8 mouse cellular contexts compared by ENCODE assay signal in genomic region chr6:85586805-85587367, GRCm38 (mm10). TPM values are rescaled to one million over a fixed set of nuclear protein-coding genes. Genes with fewer than 3 reads are reported as not detected.
DNase-seq lines count a peak whose midpoint lies in the region; ATAC-seq and TF ChIP-seq lines count a peak whose summit lies in the region.

No protein-coding gene starts in this region.

- no peaks in the 10 kb centered on the region for H3K4me1 ChIP-seq in ES-Bruce4 (ENCODE audit: control insufficient read depth, insufficient read depth, low read length)
- H3K4me1 ChIP-seq in cortical plate, adult 2 months (ENCODE audit: control insufficient read depth, insufficient read depth, low read length), result no peaks in the 10 kb centered on the region
- H3K4me1 ChIP-seq in hindbrain, embryonic 15.5 days (replicated peaks), result peaks cover 28% of the 10 kb centered on the region
- H3K4me1 ChIP-seq in liver, embryonic 13.5 days (replicated peaks), result peaks cover 25% of the 10 kb centered on the region

- peak; percentile 37 for TF ChIP-seq CTCF in ES-Bruce4 (IDR thresholded peaks at IDR 0.05; ENCODE audit: low read depth, low read length)
- TF ChIP-seq CTCF in cortical plate, adult 2 months (IDR thresholded peaks at IDR 0.05; ENCODE audit: extremely low read depth, insufficient read depth, low read length), result peak; percentile 12; the same call in 1 of the 2 replicates

- no peak overlapping the region for H3K9ac ChIP-seq in ES-Bruce4 (ENCODE audit: low read depth, poor library complexity, severe bottlenecking)
- H3K9ac ChIP-seq in hindbrain, embryonic 15.5 days, result peak overlapping the region; percentile 90; the same call in 1 of the 2 replicates
- H3K9ac ChIP-seq in liver, embryonic 13.5 days, result peak overlapping the region; percentile 90

- no peak for TF ChIP-seq POLR2A in ES-Bruce4 (IDR thresholded peaks at IDR 0.05; ENCODE audit: insufficient read depth, low read length)
- TF ChIP-seq POLR2A in cortical plate, adult 2 months (IDR thresholded peaks at IDR 0.05; ENCODE audit: extremely low read depth, insufficient read depth, low read length), result no peak

- DNase-seq in adrenal gland, postnatal 14 days, result peak; percentile 7
- no peak for DNase-seq in adrenal gland, adult 18-20 months (ENCODE audit: low spot score in 2 of 2)
- peak; percentile 17 for DNase-seq in liver, embryonic 13.5 days
- peak; percentile 10 to 19 for DNase-seq in spleen, postnatal 36 days (ENCODE audit: low spot score in 2 of 2)
- no peak for DNase-seq in urinary bladder, postnatal 4 days (ENCODE audit: low spot score in 2 of 2)

- no peaks in the 10 kb centered on the region for H3K27me3 ChIP-seq in ES-Bruce4 (ENCODE audit: control insufficient read depth, insufficient read depth, low read length, poor library complexity, severe bottlenecking)
- H3K27me3 ChIP-seq in hindbrain, embryonic 15.5 days, result no peaks in the 10 kb centered on the region
- H3K27me3 ChIP-seq in liver, embryonic 13.5 days, result 0 out of 2 replicates have a peak, but pooled peaks cover 3% of the 10 kb centered on the region

- no peak for TF ChIP-seq EP300 in ES-Bruce4 (IDR thresholded peaks at IDR 0.05; ENCODE audit: insufficient read depth, low read depth, low read length)

- 24% methylated on average over 9 of the region's 9 CpGs for WGBS in hindbrain, embryonic 15.5 days
- WGBS in liver, embryonic 13.5 days (ENCODE audit: insufficient replicate concordance), result 30% methylated on average over 9 of the region's 9 CpGs

- peak overlapping the region; percentile 71 for H3K4me2 ChIP-seq in hindbrain, embryonic 15.5 days
- peak overlapping the region; percentile 91 for H3K4me2 ChIP-seq in liver, embryonic 13.5 days

- H3K36me3 ChIP-seq in ES-Bruce4 (ENCODE audit: control insufficient read depth, insufficient read depth, low read length, poor library complexity, severe bottlenecking), result no peaks in the 10 kb centered on the region
- H3K36me3 ChIP-seq in hindbrain, embryonic 15.5 days, result no peaks in the 10 kb centered on the region
- H3K36me3 ChIP-seq in liver, embryonic 13.5 days, result no peaks in the 10 kb centered on the region

- no peak; the same call in 1 of the 2 replicates for ATAC-seq in hindbrain, embryonic 15.5 days (ENCODE audit: low FRiP score, low read depth)
- ATAC-seq in liver, embryonic 13.5 days (ENCODE audit: low read depth), result peak; percentile 24

- H3K27ac ChIP-seq in ES-Bruce4 (ENCODE audit: insufficient read depth, low read length), result no peak overlapping the region
- H3K27ac ChIP-seq in cortical plate, adult 2 months (ENCODE audit: insufficient read depth, low read length), result no peak overlapping the region
- peak overlapping the region; percentile 92 for H3K27ac ChIP-seq in hindbrain, embryonic 15.5 days (replicated peaks)
- peak overlapping the region; percentile 23; the same call in 1 of the 2 replicates for H3K27ac ChIP-seq in liver, embryonic 13.5 days

- no peaks in the 10 kb centered on the region for H3K9me3 ChIP-seq in ES-Bruce4 (replicated peaks; ENCODE audit: control insufficient read depth, insufficient read depth, low read length, poor library complexity, severe bottlenecking)
- no peaks in the 10 kb centered on the region for H3K9me3 ChIP-seq in hindbrain, embryonic 15.5 days
- no peaks in the 10 kb centered on the region for H3K9me3 ChIP-seq in liver, embryonic 13.5 days (replicated peaks)

- no peak overlapping the region for H3K4me3 ChIP-seq in ES-Bruce4 (ENCODE audit: low read depth, low read length)
- H3K4me3 ChIP-seq in cortical plate, adult 2 months (ENCODE audit: insufficient read depth, low read length), result peak overlapping the region; percentile 68
- peak overlapping the region; percentile 99 for H3K4me3 ChIP-seq in hindbrain, embryonic 15.5 days
- H3K4me3 ChIP-seq in liver, embryonic 13.5 days (replicated peaks), result peak overlapping the region; percentile 93

RNA-seq across cellular contexts. Expression of gene Alms1, which starts 0.4 kb away (rescaled TPM):
- 7.1 and 8.2 TPM in 2 replicates for total RNA-seq in adrenal gland, postnatal 14 days (2021)
- 1 to 10 TPM; 7.2 to 8.2 TPM for total RNA-seq in adrenal gland, adult 18-20 months (2021)
- polyA plus RNA-seq in ES-Bruce4 (2011; ENCODE audit: insufficient read depth, insufficient read length, low read depth, missing spikeins), result 19.2 and 21.0 TPM in 2 replicates
- polyA plus RNA-seq in cortical plate, adult 2 months (2012; rRNA removed), result 4.2 and 4.4 TPM in 2 replicates
- polyA plus RNA-seq in hindbrain, embryonic 15.5 days (2015; fragmentation: Nextera tagmentation; extraction: Ambion mirVana), result 4.5 and 5.1 TPM in 2 replicates
- 1.6 and 2.0 TPM in 2 replicates for polyA plus RNA-seq in liver, embryonic 13.5 days (2015; fragmentation: Nextera tagmentation; extraction: Ambion mirVana)

Comparison
In these comparisons a context has a peak if more than half of its experiments do, and no peak if none do; other contexts are left out.
1. DNase-seq: peak in adrenal gland, postnatal 14 days (single experiment), liver, embryonic 13.5 days (single experiment) and spleen, postnatal 36 days (2 of 2); none in adrenal gland, adult 18-20 months (0 of 2) and urinary bladder, postnatal 4 days (0 of 2).
2. H3K27ac ChIP-seq: peak in hindbrain, embryonic 15.5 days (single experiment) and liver, embryonic 13.5 days (single experiment); none in ES-Bruce4 (single experiment) and cortical plate, adult 2 months (single experiment).